ENCODE assay signal across 8 mouse cellular contexts in the genomic region with DNA sequence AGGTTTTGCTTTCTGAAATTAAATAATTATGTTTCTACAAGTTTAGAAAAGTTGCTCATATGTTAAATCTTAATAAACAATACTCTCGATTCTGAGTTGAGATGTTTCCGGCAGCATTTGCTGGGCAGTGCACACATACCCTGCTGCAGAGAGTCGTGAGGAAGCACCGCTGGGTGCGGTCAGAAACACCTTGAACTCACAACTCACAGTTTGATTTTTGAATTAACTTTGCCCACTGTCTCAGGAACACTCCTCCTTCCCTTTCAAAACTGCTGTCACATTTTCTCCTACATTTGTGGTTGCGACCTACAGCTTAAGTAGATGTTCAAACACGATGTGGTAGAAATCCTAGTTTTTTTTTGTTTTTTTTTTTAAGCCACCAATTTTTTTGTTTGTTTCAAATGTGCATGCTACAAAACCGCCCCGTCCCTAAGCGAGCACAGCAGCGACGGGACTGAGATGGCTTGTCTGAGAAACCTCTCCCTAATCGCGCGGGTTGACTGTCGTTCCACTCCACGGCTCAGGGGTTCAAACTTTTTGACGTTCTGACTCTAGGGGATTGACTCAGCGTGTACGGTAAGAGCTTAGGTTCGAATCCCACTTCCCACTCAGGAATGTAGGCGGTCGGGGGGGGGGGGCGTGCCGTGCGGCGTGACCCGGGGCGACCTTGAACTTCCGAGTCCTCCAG. TPM values are rescaled to one million over a fixed set of nuclear protein-coding genes. Genes with fewer than 3 reads are reported as not detected.
DNase-seq lines count a peak whose midpoint lies in the region; ATAC-seq and TF ChIP-seq lines count a peak whose summit lies in the region.

No protein-coding gene starts in this region.

- peak overlapping the region; percentile 76; the same call in 1 of the 2 replicates for H3K27ac ChIP-seq in cortical plate, adult 2 months (ENCODE audit: insufficient read depth, low read length)
- peak overlapping the region; percentile 73; the same call in 1 of the 2 replicates for H3K27ac ChIP-seq in hindbrain, embryonic 14.5 days
- peak overlapping the region; percentile 93 for H3K27ac ChIP-seq in midbrain, embryonic 10.5 days (replicated peaks)

- H3K9ac ChIP-seq in hindbrain, embryonic 14.5 days = peak overlapping the region; percentile 74

- peak; percentile 3 for DNase-seq in retina, embryonic 14.5 days (ENCODE audit: low spot score)
- no peak for DNase-seq in retina, postnatal 1 day
- DNase-seq in hindbrain, embryonic 14.5 days (ENCODE audit: low spot score) = peak; percentile 41
- no peak for DNase-seq in midbrain, embryonic 10.5 days (ENCODE audit: low spot score)
- no peak for DNase-seq in right cerebral cortex, postnatal 4 days
- no peak for DNase-seq in spleen, postnatal 10 days (ENCODE audit: low spot score in 2 of 2)
- no peak for DNase-seq in gastrocnemius, postnatal 25 days

- peak; percentile 62; the same call in 1 of the 2 replicates for ATAC-seq in hindbrain, embryonic 14.5 days (ENCODE audit: low FRiP score)

- H3K4me2 ChIP-seq in hindbrain, embryonic 14.5 days (replicated peaks) = peak overlapping the region; percentile 80

- H3K4me3 ChIP-seq in cortical plate, adult 2 months (ENCODE audit: insufficient read depth, low read length) = peak overlapping the region; percentile 81
- H3K4me3 ChIP-seq in hindbrain, embryonic 14.5 days (replicated peaks; ENCODE audit: low read length) = peak overlapping the region; percentile 75
- peak overlapping the region; percentile 86 for H3K4me3 ChIP-seq in midbrain, embryonic 10.5 days

- no peaks in the 10 kb centered on the region for H3K9me3 ChIP-seq in hindbrain, embryonic 14.5 days (ENCODE audit: control insufficient read depth, low read length)
- no peaks in the 10 kb centered on the region for H3K9me3 ChIP-seq in midbrain, embryonic 10.5 days (replicated peaks)

- WGBS in hindbrain, embryonic 14.5 days = 9% methylated on average over 30 of the region's 30 CpGs
- 9% methylated on average over 30 of the region's 30 CpGs for WGBS in midbrain, embryonic 10.5 days

- no peaks in the 10 kb centered on the region for H3K27me3 ChIP-seq in hindbrain, embryonic 14.5 days (ENCODE audit: control insufficient read depth, insufficient read depth, low read length)
- H3K27me3 ChIP-seq in midbrain, embryonic 10.5 days (ENCODE audit: low read depth, poor library complexity, severe bottlenecking) = no peaks in the 10 kb centered on the region

- no peaks in the 10 kb centered on the region for H3K4me1 ChIP-seq in cortical plate, adult 2 months (ENCODE audit: control insufficient read depth, insufficient read depth, low read length)
- H3K4me1 ChIP-seq in hindbrain, embryonic 14.5 days (replicated peaks; ENCODE audit: control insufficient read depth, insufficient read depth, low read length) = peaks cover 15% of the 10 kb centered on the region
- peaks cover 22% of the 10 kb centered on the region for H3K4me1 ChIP-seq in midbrain, embryonic 10.5 days

- no peak for TF ChIP-seq CTCF in cortical plate, adult 2 months (IDR thresholded peaks at IDR 0.05; ENCODE audit: extremely low read depth, insufficient read depth, low read length)

- no peak for TF ChIP-seq POLR2A in cortical plate, adult 2 months (IDR thresholded peaks at IDR 0.05; ENCODE audit: extremely low read depth, insufficient read depth, low read length)

- H3K36me3 ChIP-seq in hindbrain, embryonic 14.5 days (replicated peaks; ENCODE audit: control insufficient read depth, insufficient read depth) = no peaks in the 10 kb centered on the region
- peaks cover 21% of the 10 kb centered on the region; the same call in 1 of the 2 replicates for H3K36me3 ChIP-seq in midbrain, embryonic 10.5 days

RNA-seq across cellular contexts. Expression of a gene that starts 0.5 kb away (rescaled TPM):
- polyA plus RNA-seq in cortical plate, adult 2 months (2012; rRNA removed) = 18.9 and 19.2 TPM in 2 replicates
- 22.3 and 24.7 TPM in 2 replicates for polyA plus RNA-seq in hindbrain, embryonic 14.5 days (2014; fragmentation: Nextera tagmentation; extraction: Ambion mirVana)
- polyA plus RNA-seq in midbrain, embryonic 10.5 days (2016; fragmentation: Nextera tagmentation; extraction: Ambion mirVana) = 26.1 and 26.3 TPM in 2 replicates
- 10 to 100 TPM; 15.1 to 16.7 TPM for total RNA-seq in gastrocnemius, postnatal 25 days (2021)

RNA-seq across cellular contexts. Expression of a gene that starts 0.6 kb away (rescaled TPM):
- 14.3 and 15.0 TPM in 2 replicates for polyA plus RNA-seq in cortical plate, adult 2 months (2012; rRNA removed)
- polyA plus RNA-seq in hindbrain, embryonic 14.5 days (2014; fragmentation: Nextera tagmentation; extraction: Ambion mirVana) = 16.5 and 16.8 TPM in 2 replicates
- polyA plus RNA-seq in midbrain, embryonic 10.5 days (2016; fragmentation: Nextera tagmentation; extraction: Ambion mirVana) = 20.5 and 21.0 TPM in 2 replicates
- total RNA-seq in gastrocnemius, postnatal 25 days (2021) = 10 to 100 TPM; 23.0 to 26.4 TPM

Comparison
In these comparisons a context has a peak if more than half of its experiments do, and no peak if none do; other contexts are left out.
1. DNase-seq: peak in retina, embryonic 14.5 days (single experiment) and hindbrain, embryonic 14.5 days (single experiment); none in retina, postnatal 1 day (single experiment), midbrain, embryonic 10.5 days (single experiment), right cerebral cortex, postnatal 4 days (single experiment), spleen, postnatal 10 days (0 of 2) and gastrocnemius, postnatal 25 days (single experiment).
2. Peak in every context shown above with its lines, with median percentiles within 50 percentile points of each other: H3K27ac ChIP-seq and H3K4me3 ChIP-seq.